Mouse (Mus musculus): ENCODE measurements around the gene Cmip.

DNA sequence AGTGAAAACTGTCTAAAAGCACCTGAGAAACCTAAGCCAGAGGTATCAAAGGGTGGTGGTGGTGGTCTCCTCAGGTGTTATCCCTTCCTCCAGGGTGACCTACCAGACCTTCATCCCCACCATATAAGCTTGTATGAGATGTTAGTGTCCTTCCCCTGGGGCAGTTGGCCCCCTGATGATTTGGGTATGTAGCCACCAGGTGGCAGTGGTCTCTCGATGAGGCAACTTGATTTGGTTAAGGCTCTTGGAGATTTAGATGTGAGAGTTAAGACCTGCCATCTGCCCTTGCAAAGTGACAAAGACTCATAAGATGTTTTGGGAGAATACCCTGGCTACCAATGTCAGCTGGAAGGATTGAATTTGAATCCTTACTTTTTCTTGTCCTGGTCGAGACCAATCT is 129.3 kb downstream of the Cmip start:
- TF ChIP-seq POLR2A (IDR thresholded peaks at IDR 0.05; ENCODE audit: low read depth, low read length), result no peak
- no peak for TF ChIP-seq CTCF (IDR thresholded peaks at IDR 0.05; ENCODE audit: borderline replicate concordance, insufficient read depth, low read length)
